Mouse (Mus musculus) embryonic facial prominence, embryonic 13.5 days (tissue): ENCODE results near the gene Bicdl1. TPM values are rescaled to one million over a fixed set of nuclear protein-coding genes. Genes with fewer than 3 reads are reported as not detected.

Experiments
- ATAC-seq: fragments of 200-750 bp; cut with Nextera tagmentation; 2 replicates; pipeline ENCODE4 v1.8.0; 2017; ENCODE audit warnings: low read depth; ENCODE audit not compliant: insufficient number of reproducible peaks, insufficient read depth, low FRiP score, low TSS enrichment
- H3K27ac ChIP-seq: fragments of 300-500 bp; sonication (generic); 2 replicates; pipeline ENCODE4 v1.5.1; 2015; ENCODE audit warnings: moderate library complexity, mild to moderate bottlenecking, inconsistent platforms
- H3K27me3 ChIP-seq: fragments of 300-500 bp; sonication (generic); 2 replicates; pipeline ENCODE4 v1.6.1; 2015; ENCODE audit warnings: mild to moderate bottlenecking, inconsistent platforms
- H3K36me3 ChIP-seq: fragments of 300-500 bp; sonication (generic); 2 replicates; pipeline ENCODE4 v1.6.1; 2015; ENCODE audit warnings: mild to moderate bottlenecking, inconsistent platforms
- H3K4me1 ChIP-seq: fragments of 300-500 bp; sonication (generic); 2 replicates; pipeline ENCODE4 v1.6.1; 2015; ENCODE audit warnings: inconsistent platforms
- H3K4me2 ChIP-seq: fragments of 300-500 bp; sonication (generic); 2 replicates; pipeline ENCODE4 v1.6.1; 2015; ENCODE audit warnings: moderate library complexity, mild to moderate bottlenecking, inconsistent platforms
- H3K4me3 ChIP-seq: fragments of 300-500 bp; sonication (generic); 2 replicates; pipeline ENCODE4 v1.5.1; 2015; ENCODE audit warnings: mild to moderate bottlenecking, inconsistent platforms
- H3K9ac ChIP-seq: fragments of 300-500 bp; sonication (generic); 2 replicates; pipeline ENCODE4 v1.6.1; 2015; ENCODE audit warnings: mild to moderate bottlenecking, inconsistent platforms
- H3K9me3 ChIP-seq: fragments of 300-500 bp; sonication (generic); 2 replicates; pipeline ENCODE4 v1.6.1; 2016; ENCODE audit warnings: inconsistent platforms
- WGBS: fragments of 180-500 bp; shearing (Covaris S2); methylation state at CpG from one replicate; pipeline ENCODE4 v1.1.7; 2015; ENCODE audit warnings: mixed read lengths; 5-methylcytosine and 5-hydroxymethylcytosine counted together
- polyA plus RNA-seq: library from polyadenylated mRNA; unstranded; fragments of >200 nt; fragmentation: Nextera tagmentation; extraction: Ambion mirVana; gene quantifications from 2 replicates; pipeline ENCODE4 v1.2.1, GENCODE M21; 2015

Gene Bicdl1
- polyA plus RNA-seq, 1 experiment from 2014 or later, result 13.9 TPM

DNA sequence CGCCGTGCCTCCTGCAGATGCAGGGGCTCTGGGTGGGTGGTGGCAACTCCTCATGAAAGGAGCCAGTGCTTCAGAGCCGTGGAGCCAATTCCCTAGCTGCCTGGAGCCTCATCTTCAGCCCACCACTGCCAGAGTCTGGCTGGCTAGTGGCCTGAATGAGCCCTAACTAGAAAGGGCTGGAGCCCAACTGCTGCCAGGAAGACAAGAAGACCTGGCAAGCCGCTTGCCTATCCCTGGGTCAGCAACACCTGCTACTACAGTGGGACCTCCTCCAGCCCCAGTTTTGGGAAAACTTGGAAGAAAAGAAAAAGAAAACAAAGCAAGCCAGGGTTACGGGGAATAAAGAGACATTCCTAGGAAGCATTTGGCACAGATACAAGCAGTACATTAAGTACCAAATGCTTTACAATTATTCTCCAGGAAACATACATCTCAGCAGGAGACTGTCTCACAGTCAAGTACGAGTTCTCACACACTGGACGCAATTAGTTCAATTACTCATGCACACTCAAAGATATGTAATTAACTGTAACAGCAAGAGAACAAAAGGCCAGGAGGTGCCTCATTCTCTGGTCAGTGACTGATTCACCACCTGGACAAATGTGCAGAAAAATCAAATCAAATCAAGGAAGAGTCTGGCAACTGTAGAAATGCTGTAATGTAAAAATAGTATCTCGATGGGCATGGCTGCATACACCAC, 64.9 kb downstream of the Bicdl1 start:
- H3K9me3 ChIP-seq, result no peaks in the 10 kb centered on the region
- no peak overlapping the region for H3K4me2 ChIP-seq
- H3K27ac ChIP-seq, result no peak overlapping the region
- no peak overlapping the region for H3K9ac ChIP-seq
- no peak overlapping the region for H3K4me3 ChIP-seq
- H3K36me3 ChIP-seq, result no peaks in the 10 kb centered on the region
- WGBS, result 61% methylated on average over 8 of the region's 8 CpGs
- no peak for ATAC-seq
- no peaks in the 10 kb centered on the region for H3K4me1 ChIP-seq
- no peaks in the 10 kb centered on the region for H3K27me3 ChIP-seq

DNA sequence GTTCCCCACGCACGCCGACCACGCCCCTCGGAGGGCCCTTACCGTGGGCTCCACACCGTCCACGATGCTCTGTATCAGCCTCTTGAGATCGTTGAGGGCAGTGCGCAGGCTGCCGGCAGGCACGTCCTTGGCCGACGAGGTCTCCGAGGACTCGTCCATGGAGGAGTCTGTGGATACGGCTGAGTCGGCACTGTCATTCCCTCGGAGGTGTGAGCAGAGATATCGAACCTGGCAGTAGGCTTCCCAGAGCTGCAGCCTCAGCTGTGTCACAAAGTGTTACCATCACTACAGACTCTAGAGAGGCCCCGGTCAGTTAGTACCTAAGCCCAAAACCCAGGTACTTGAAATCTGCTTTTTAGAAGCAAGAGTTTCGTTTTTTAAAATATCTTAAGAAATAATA, 68.8 kb downstream of the Bicdl1 start:
- Histone ChIP-seq H3K27ac (no peak overlapping the region), H3K9ac (no peak overlapping the region), H3K27me3 (no peaks in the 10 kb centered on the region), H3K4me3 (no peak overlapping the region), H3K4me1 (no peaks in the 10 kb centered on the region), H3K36me3 (no peaks in the 10 kb centered on the region), H3K4me2 (no peak overlapping the region), H3K9me3 (no peaks in the 10 kb centered on the region)
- WGBS, result 79% methylated on average over 22 of the region's 22 CpGs
- no peak for ATAC-seq

DNA sequence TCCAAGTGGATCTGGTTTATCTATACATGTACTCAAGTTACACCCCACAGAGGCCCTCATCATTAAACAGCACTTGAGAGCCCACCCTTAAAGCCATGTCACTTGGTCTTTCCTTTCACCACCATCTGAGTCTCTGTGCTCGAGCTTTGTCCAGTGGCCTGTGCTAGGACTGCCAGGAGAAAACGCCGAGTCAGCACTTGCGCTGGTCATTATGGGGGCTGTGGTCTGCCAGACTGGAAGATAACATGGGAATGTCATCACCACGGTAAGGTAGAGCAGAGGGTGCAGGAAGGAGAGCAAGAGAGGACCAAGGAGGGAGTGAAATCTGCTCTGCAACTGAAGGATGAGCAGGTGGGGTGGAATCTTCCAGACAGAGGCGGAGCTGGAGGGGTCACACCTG, 73.1 kb downstream of the Bicdl1 start:
- H3K27me3 ChIP-seq, result no peaks in the 10 kb centered on the region
- 84% methylated on average over 6 of the region's 6 CpGs for WGBS
- H3K27ac ChIP-seq, result no peak overlapping the region
- H3K4me2 ChIP-seq, result no peak overlapping the region
- no peaks in the 10 kb centered on the region for H3K9me3 ChIP-seq
- ATAC-seq, result no peak
- no peaks in the 10 kb centered on the region for H3K4me1 ChIP-seq
- H3K36me3 ChIP-seq, result no peaks in the 10 kb centered on the region
- H3K4me3 ChIP-seq, result no peak overlapping the region
- no peak overlapping the region for H3K9ac ChIP-seq

- no peaks in the 10 kb centered on the region for H3K27me3 ChIP-seq
- H3K36me3 ChIP-seq, result no peaks in the 10 kb centered on the region
- H3K4me1 ChIP-seq, result peaks cover 3% of the 10 kb centered on the region
- WGBS, result 73% methylated on average over 1 of the region's 1 CpGs
- no peak overlapping the region for H3K4me3 ChIP-seq
- no peak for ATAC-seq
- H3K4me2 ChIP-seq, result no peak overlapping the region
- H3K9ac ChIP-seq, result no peak overlapping the region
- H3K27ac ChIP-seq, result no peak overlapping the region
- H3K9me3 ChIP-seq, result no peaks in the 10 kb centered on the region
Measured at GRCm38 (mm10) chr5:115657234-115657633, 74.2 kb downstream of the Bicdl1 start.

DNA sequence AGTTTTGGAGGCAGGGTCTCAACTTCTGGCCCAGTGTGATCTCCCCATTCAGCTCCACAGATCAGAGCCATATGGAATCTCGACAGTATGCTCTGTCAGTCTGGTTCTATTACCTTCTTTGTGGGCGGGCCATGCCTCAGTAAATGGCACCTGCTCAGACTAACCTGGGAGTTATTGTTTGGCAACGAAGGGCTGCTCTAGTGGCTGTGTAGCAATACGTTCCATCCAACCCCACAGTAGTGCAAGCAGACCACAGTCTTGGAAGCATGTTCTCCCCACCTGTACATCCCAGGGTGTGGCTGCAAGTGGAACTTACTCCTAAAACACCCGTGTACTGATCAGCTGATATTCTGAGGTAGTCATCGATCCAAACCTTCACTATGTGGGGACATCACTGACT, 74.7 kb downstream of the Bicdl1 start:
- no peak overlapping the region for H3K27ac ChIP-seq
- H3K9me3 ChIP-seq, result no peaks in the 10 kb centered on the region
- H3K36me3 ChIP-seq, result no peaks in the 10 kb centered on the region
- ATAC-seq, result no peak
- no peak overlapping the region for H3K9ac ChIP-seq
- no peaks in the 10 kb centered on the region for H3K27me3 ChIP-seq
- no peak overlapping the region for H3K4me2 ChIP-seq
- 69% methylated on average over 6 of the region's 6 CpGs for WGBS
- no peak overlapping the region for H3K4me3 ChIP-seq
- H3K4me1 ChIP-seq, result peaks cover 8% of the 10 kb centered on the region

GRCm38 (mm10) chr5:115653776-115654175, 77.6 kb downstream of the Bicdl1 start:
- H3K4me1 ChIP-seq, result peaks cover 8% of the 10 kb centered on the region
- no peak overlapping the region for H3K4me3 ChIP-seq
- WGBS, result 83% methylated on average over 12 of the region's 12 CpGs
- H3K27me3 ChIP-seq, result no peaks in the 10 kb centered on the region
- no peak overlapping the region for H3K27ac ChIP-seq
- no peak overlapping the region for H3K9ac ChIP-seq
- peaks cover 3% of the 10 kb centered on the region; the same call in 1 of the 2 replicates for H3K36me3 ChIP-seq
- H3K9me3 ChIP-seq, result no peaks in the 10 kb centered on the region
- ATAC-seq, result no peak
- no peak overlapping the region for H3K4me2 ChIP-seq

GRCm38 (mm10) chr5:115652681-115653575, 78.5 kb downstream of the Bicdl1 start:
- peak overlapping the region; percentile 73 for H3K9ac ChIP-seq
- H3K9me3 ChIP-seq, result no peaks in the 10 kb centered on the region
- no peaks in the 10 kb centered on the region for H3K27me3 ChIP-seq
- peaks cover 12% of the 10 kb centered on the region for H3K4me1 ChIP-seq
- peak overlapping the region; percentile 45 for H3K4me3 ChIP-seq
- WGBS, result 2% methylated on average over 35 of the region's 35 CpGs
- peak; percentile 97 for ATAC-seq
- peak overlapping the region; percentile 66 for H3K4me2 ChIP-seq
- peaks cover 8% of the 10 kb centered on the region for H3K36me3 ChIP-seq
- H3K27ac ChIP-seq, result peak overlapping the region; percentile 78

- WGBS, result 89% methylated on average over 10 of the region's 10 CpGs
Measured at GRCm38 (mm10) chr5:115651821-115652220, 79.6 kb downstream of the Bicdl1 start.

GRCm38 (mm10) chr5:115650885-115651284, 80.5 kb downstream of the Bicdl1 start:
- ATAC-seq, result no peak
- Histone ChIP-seq H3K4me2 (no peak overlapping the region), H3K9me3 (no peaks in the 10 kb centered on the region), H3K36me3 (peaks cover 26% of the 10 kb centered on the region), H3K4me3 (no peak overlapping the region), H3K4me1 (peaks cover 12% of the 10 kb centered on the region), H3K27me3 (no peaks in the 10 kb centered on the region), H3K27ac (no peak overlapping the region), H3K9ac (peak overlapping the region; percentile 21; the same call in 1 of the 2 replicates)
- 91% methylated on average over 10 of the region's 10 CpGs for whole genome bisulfite sequencing

More at GRCm38 (mm10) chr5:115651821-115652220, 79.6 kb downstream of the Bicdl1 start:
- H3K9me3 ChIP-seq, result no peaks in the 10 kb centered on the region
- peak overlapping the region; percentile 66 for H3K4me2 ChIP-seq
- H3K4me3 ChIP-seq, result no peak overlapping the region
- no peak for ATAC-seq
- H3K27me3 ChIP-seq, result no peaks in the 10 kb centered on the region
- H3K36me3 ChIP-seq, result peaks cover 17% of the 10 kb centered on the region
- H3K4me1 ChIP-seq, result peaks cover 12% of the 10 kb centered on the region
- peak overlapping the region; percentile 73 for H3K9ac ChIP-seq
- no peak overlapping the region for H3K27ac ChIP-seq

GRCm38 (mm10) chr5:115649699-115650098, 81.7 kb downstream of the Bicdl1 start:
- Histone ChIP-seq H3K4me1 (peaks cover 12% of the 10 kb centered on the region), H3K4me2 (no peak overlapping the region), H3K27me3 (no peaks in the 10 kb centered on the region), H3K27ac (no peak overlapping the region), H3K9me3 (no peaks in the 10 kb centered on the region), H3K36me3 (peaks cover 38% of the 10 kb centered on the region), H3K4me3 (no peak overlapping the region), H3K9ac (no peak overlapping the region)
- no peak for ATAC-seq
- 88% methylated on average over 8 of the region's 8 CpGs for WGBS

- Histone ChIP-seq H3K4me3 (no peak overlapping the region), H3K4me2 (no peak overlapping the region), H3K9me3 (no peaks in the 10 kb centered on the region), H3K4me1 (peaks cover 12% of the 10 kb centered on the region), H3K27me3 (no peaks in the 10 kb centered on the region), H3K9ac (peak overlapping the region; percentile 51; the same call in 1 of the 2 replicates), H3K27ac (no peak overlapping the region), H3K36me3 (peaks cover 46% of the 10 kb centered on the region)
- 63% methylated on average over 3 of the region's 3 CpGs for WGBS
- no peak for ATAC-seq
Measured at GRCm38 (mm10) chr5:115648876-115649275, 82.5 kb downstream of the Bicdl1 start.

DNA sequence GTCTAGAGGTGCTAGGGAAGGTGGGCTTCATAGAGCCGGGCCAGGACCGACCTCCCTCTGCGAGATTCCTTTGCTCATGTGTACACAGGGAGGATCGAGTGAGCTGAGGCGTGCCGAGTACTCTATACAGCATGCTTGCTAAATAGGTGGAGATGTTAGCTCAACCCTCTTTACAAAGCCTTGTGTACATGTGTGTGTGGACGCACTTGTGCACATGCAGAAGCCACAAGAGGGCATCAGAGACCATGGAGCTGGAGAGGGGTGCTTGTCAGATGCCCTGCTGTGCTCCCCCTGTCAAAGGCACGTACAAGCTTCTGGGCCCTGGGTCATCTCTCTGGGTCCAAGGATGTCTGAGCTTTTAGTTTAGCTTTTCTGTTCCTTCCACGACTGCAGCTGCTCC, 87.2 kb downstream of the Bicdl1 start:
- Histone ChIP-seq H3K4me3 (no peak overlapping the region), H3K36me3 (peaks cover 91% of the 10 kb centered on the region), H3K27ac (no peak overlapping the region), H3K4me2 (no peak overlapping the region), H3K27me3 (no peaks in the 10 kb centered on the region), H3K9me3 (no peaks in the 10 kb centered on the region), H3K4me1 (peaks cover 3% of the 10 kb centered on the region; the same call in 1 of the 2 replicates), H3K9ac (no peak overlapping the region)
- WGBS, result 90% methylated on average over 9 of the region's 9 CpGs
- no peak for ATAC-seq
